Mouse (Mus musculus) brain, adult 10 weeks (tissue): ENCODE results near the gene Csrp3. TPM values are rescaled to one million over a fixed set of nuclear protein-coding genes. Genes with fewer than 3 reads are reported as not detected.

Experiments used
- polyA plus RNA-seq: library from polyadenylated mRNA; stranded (reverse); fragments of 350-450 nt; fragmentation: Illumina TruSeq; extraction: RNeasy Lipid Tissue Mini Kit (QIAGEN cat#74804); gene quantifications from one replicate; pipeline ENCODE4 v1.2.3, GENCODE M21; 2015; ENCODE audit warnings: low read depth, low replicate concordance

Gene Csrp3
- polyA plus RNA-seq, result not detected

GRCm38 (mm10) chr7:48847820-48848650, at the start of gene Csrp3:
Csrp3 (minus strand) TSS chr7:48848033.

GRCm38 (mm10) chr7:48881486-48881885, 33.7 kb upstream of the Csrp3 start, which contains the start of gene E2f8:
E2f8 (minus strand) TSS chr7:48881596.

GRCm38 (mm10) chr7:48788851-48789572, 58.8 kb downstream of the Csrp3 start, which contains the start of gene Zdhhc13:
Zdhhc13 (plus strand) TSS chr7:48789003.

Other genes starting within 250 kb of the Csrp3 start
- gene Mrgprb3, start 204.2 kb downstream of the Csrp3 start, polyA plus RNA-seq, result not detected
- 24.6 TPM for gene Zdhhc13, start 59.0 kb downstream of the Csrp3 start, polyA plus RNA-seq
- gene E2f8, start 33.6 kb upstream of the Csrp3 start, polyA plus RNA-seq, result 0.15 TPM
- 14.5 TPM for gene Nav2, start 60.7 kb upstream of the Csrp3 start, polyA plus RNA-seq